Mouse (Mus musculus) forebrain, postnatal 0 days (tissue): ENCODE measurements around the gene Med7. TPM values are rescaled to one million over a fixed set of nuclear protein-coding genes. Genes with fewer than 3 reads are reported as not detected.

Experiments used
- ATAC-seq: fragments of 200-750 bp; cut with Nextera tagmentation; 2 replicates; pipeline ENCODE4 v1.8.0; 2017; ENCODE audit warnings: mild to moderate bottlenecking, moderate library complexity
- DNase-seq: peaks from one replicate; pipeline ENCODE4 v3.0.0-alpha.2; 2015
- H3K27ac ChIP-seq: fragments of 300-500 bp; sonication (generic); 2 replicates; pipeline ENCODE4 v1.5.1; 2014; ENCODE audit warnings: low read depth, mild to moderate bottlenecking, antibody characterized with exemption, low read length, moderate library complexity, mixed read lengths
- H3K27me3 ChIP-seq: fragments of 300-500 bp; sonication (generic); 2 replicates; pipeline ENCODE4 v1.6.1; 2014; ENCODE audit warnings: mild to moderate bottlenecking, low read length, mixed read lengths; ENCODE audit not compliant: insufficient read depth
- H3K36me3 ChIP-seq: fragments of 300-500 bp; sonication (generic); 2 replicates; pipeline ENCODE4 v1.6.1; 2014; ENCODE audit warnings: mild to moderate bottlenecking, moderate library complexity; ENCODE audit not compliant: insufficient read depth
- H3K4me1 ChIP-seq: fragments of 300-500 bp; sonication (generic); 2 replicates; pipeline ENCODE4 v1.6.1; 2014; ENCODE audit warnings: antibody characterized with exemption; ENCODE audit not compliant: insufficient read depth
- H3K4me2 ChIP-seq: fragments of 300-500 bp; sonication (generic); 2 replicates; pipeline ENCODE4 v1.6.1; 2014; ENCODE audit warnings: low read depth, mild to moderate bottlenecking, moderate library complexity
- H3K4me3 ChIP-seq: fragments of 300-500 bp; sonication (generic); 2 replicates; pipeline ENCODE4 v1.5.1; 2014; ENCODE audit warnings: low read depth, low read length, mixed read lengths
- H3K9ac ChIP-seq: fragments of 300-500 bp; sonication (generic); 2 replicates; pipeline ENCODE4 v1.6.1; 2014; ENCODE audit warnings: mild to moderate bottlenecking
- H3K9me3 ChIP-seq: fragments of 300-500 bp; sonication (generic); 2 replicates; pipeline ENCODE4 v1.6.1; 2016; ENCODE audit warnings: low read length
- CTCF ChIP-seq: sonication (generic); IDR thresholded peaks from 2 replicates; pipeline ENCODE4 v1.5.1; 2016; ENCODE audit warnings: antibody characterized with exemption, control low read depth, low read depth
- WGBS: fragments of 180-500 bp; shearing (Covaris S2); extraction: QIAGEN DNeasy Blood & Tissue Kit; methylation state at CpG from one replicate; pipeline ENCODE4 v1.1.7; 2014; 5-methylcytosine and 5-hydroxymethylcytosine counted together
- polyA plus RNA-seq: library from polyadenylated mRNA; unstranded; fragments of >200 nt; fragmentation: Nextera tagmentation; extraction: Ambion mirVana; gene quantifications from 2 replicates; pipeline ENCODE4 v1.2.1, GENCODE M21; 2015
- total RNA-seq: library from RNA; depleted of rRNA; stranded (reverse); fragments of >200 nt; gene quantifications from 2 replicates; pipeline ENCODE4 v1.2.3, GENCODE M21; 2014

Gene Med7
- total and polyA plus RNA-seq, 2 experiments from 2014 or later: 43.9 to 60.3 TPM

GRCm38 (mm10) chr11:46395088-46395487 is 41.6 kb upstream of the Med7 start:
- TF ChIP-seq CTCF: no peak
- H3K4me2 ChIP-seq: no peak overlapping the region
- ATAC-seq (no peak), DNase-seq (no peak)
- no peak overlapping the region for H3K27ac ChIP-seq
- no peak overlapping the region for H3K9ac ChIP-seq
- H3K4me3 ChIP-seq: no peak overlapping the region
- no peaks in the 10 kb centered on the region for H3K36me3 ChIP-seq
- H3K4me1 ChIP-seq: no peaks in the 10 kb centered on the region
- 83% methylated on average over 2 of the region's 2 CpGs for WGBS
- H3K9me3 ChIP-seq: no peaks in the 10 kb centered on the region
- H3K27me3 ChIP-seq: no peaks in the 10 kb centered on the region

DNA sequence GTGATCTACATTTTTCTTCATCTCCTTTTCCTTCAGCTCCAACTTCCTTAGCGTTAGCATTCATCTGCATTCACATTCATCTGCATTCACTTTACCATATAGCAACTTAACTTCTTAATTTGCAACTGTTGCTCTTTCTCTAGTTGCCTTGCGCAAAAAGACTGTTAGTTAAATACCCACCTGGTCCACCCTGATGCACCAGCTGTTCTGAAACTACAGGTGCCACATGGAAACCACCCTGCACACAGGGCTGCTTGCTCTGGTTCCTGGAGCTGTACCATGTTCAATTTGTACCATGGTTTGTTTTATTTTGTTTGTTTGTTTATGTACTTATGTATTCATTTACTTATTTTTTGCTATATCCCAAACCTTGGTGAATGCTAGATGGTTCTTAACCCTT is 41.0 kb upstream of the Med7 start:
- H3K9ac ChIP-seq: no peak overlapping the region
- no peaks in the 10 kb centered on the region for H3K27me3 ChIP-seq
- no peak overlapping the region for H3K4me2 ChIP-seq
- no peak for ATAC-seq
- WGBS: 91% methylated on average over 2 of the region's 2 CpGs
- no peak overlapping the region for H3K27ac ChIP-seq
- DNase-seq: no peak
- H3K4me3 ChIP-seq: no peak overlapping the region
- no peak for TF ChIP-seq CTCF
- no peaks in the 10 kb centered on the region for H3K36me3 ChIP-seq
- H3K4me1 ChIP-seq: no peaks in the 10 kb centered on the region
- no peaks in the 10 kb centered on the region for H3K9me3 ChIP-seq

DNA sequence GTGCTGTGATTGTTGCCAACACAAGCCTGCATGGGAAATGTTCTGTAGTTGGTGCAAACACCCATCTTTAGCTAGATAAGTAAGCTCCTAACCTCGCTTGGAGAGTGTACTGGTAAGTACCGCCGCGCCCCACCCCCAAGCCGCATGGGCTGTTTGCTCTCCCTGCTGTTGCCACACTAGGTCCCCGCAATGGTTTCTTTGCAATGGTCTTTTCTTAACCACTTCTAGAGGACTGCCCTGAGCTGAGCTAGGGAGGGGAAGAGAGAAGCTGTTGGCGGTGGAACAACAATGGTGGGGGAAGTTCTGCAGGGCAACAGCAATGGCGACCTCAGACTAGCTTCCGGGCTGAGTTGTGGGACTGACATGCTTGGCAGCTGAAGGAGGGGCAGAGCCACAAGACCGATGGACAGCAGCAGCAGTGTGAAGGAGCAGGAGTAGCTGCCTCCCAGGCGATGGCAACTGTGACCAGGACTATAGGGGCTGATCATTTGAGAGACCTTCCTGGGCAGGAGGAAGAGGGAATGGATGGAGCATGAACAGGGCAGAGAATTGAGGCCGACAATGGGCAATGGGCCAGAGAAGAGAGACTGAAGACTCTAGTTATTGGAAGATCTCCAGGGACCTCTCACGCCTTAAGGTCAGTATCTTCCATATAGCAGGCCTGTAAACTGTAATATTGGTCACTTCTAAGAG is 40.4 kb upstream of the Med7 start, which contains the start of gene Fam71b:
Gene Fam71b, plus strand, starts transcription at position 393 of the 693 bp plus-strand sequence.
- no peak for DNase-seq
- Histone ChIP-seq H3K27me3 (no peaks in the 10 kb centered on the region), H3K4me1 (no peaks in the 10 kb centered on the region), H3K9ac (no peak within 1 kb of the TSS), H3K4me3 (no peak within 1 kb of the TSS), H3K27ac (no peak within 1 kb of the TSS), H3K9me3 (no peaks in the 10 kb centered on the region), H3K4me2 (no peak within 1 kb of the TSS), H3K36me3 (no peaks in the 10 kb centered on the region)
- TF ChIP-seq CTCF: no peak
- WGBS: 81% methylated on average over 13 of the region's 13 CpGs
- ATAC-seq: no peak

GRCm38 (mm10) chr11:46396860-46397179 is 39.9 kb upstream of the Med7 start:
- H3K27ac ChIP-seq: no peak overlapping the region
- no peak overlapping the region for H3K9ac ChIP-seq
- no peak for TF ChIP-seq CTCF
- no peaks in the 10 kb centered on the region for H3K9me3 ChIP-seq
- no peak for ATAC-seq
- no peak overlapping the region for H3K4me3 ChIP-seq
- 94% methylated on average over 4 of the region's 4 CpGs for WGBS
- DNase-seq: no peak
- no peaks in the 10 kb centered on the region for H3K4me1 ChIP-seq
- no peaks in the 10 kb centered on the region for H3K27me3 ChIP-seq
- H3K4me2 ChIP-seq: no peak overlapping the region
- H3K36me3 ChIP-seq: no peaks in the 10 kb centered on the region

DNA sequence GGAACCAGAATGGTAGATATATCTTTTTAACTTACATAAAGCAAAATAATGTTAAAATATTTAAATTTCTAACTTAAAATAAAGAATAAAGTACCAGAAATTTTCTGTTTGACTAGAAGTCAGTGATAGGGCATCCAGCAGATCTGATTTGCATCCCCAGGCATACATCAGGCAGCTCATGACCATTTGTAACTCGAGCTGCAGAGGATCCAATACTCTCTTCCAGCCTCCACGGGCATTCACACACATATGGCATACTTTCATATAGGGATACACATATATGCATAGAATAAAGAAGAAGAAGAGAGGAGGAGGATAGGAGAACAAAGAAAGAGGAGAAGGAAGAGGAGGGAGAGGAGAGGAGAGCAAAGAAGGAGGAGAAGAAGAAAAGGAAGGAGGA is 38.8 kb upstream of the Med7 start:
- DNase-seq (no peak), ATAC-seq (no peak)
- H3K27ac ChIP-seq: no peak overlapping the region
- no peak overlapping the region for H3K4me2 ChIP-seq
- TF ChIP-seq CTCF: no peak
- WGBS: 60% methylated on average over 2 of the region's 2 CpGs
- no peaks in the 10 kb centered on the region for H3K36me3 ChIP-seq
- H3K9ac ChIP-seq: no peak overlapping the region
- H3K4me1 ChIP-seq: no peaks in the 10 kb centered on the region
- H3K4me3 ChIP-seq: no peak overlapping the region
- H3K9me3 ChIP-seq: no peaks in the 10 kb centered on the region
- no peaks in the 10 kb centered on the region for H3K27me3 ChIP-seq

GRCm38 (mm10) chr11:46398473-46398872 is 38.3 kb upstream of the Med7 start:
- Histone ChIP-seq H3K9ac (no peak overlapping the region), H3K27ac (no peak overlapping the region), H3K4me1 (no peaks in the 10 kb centered on the region), H3K36me3 (no peaks in the 10 kb centered on the region), H3K27me3 (no peaks in the 10 kb centered on the region), H3K9me3 (no peaks in the 10 kb centered on the region), H3K4me2 (no peak overlapping the region), H3K4me3 (no peak overlapping the region)
- WGBS: 89% methylated on average over 4 of the region's 4 CpGs
- ATAC-seq: no peak
- TF ChIP-seq CTCF: no peak
- no peak for DNase-seq

- H3K27me3 ChIP-seq: no peaks in the 10 kb centered on the region
- WGBS: 66% methylated on average over 5 of the region's 5 CpGs
- DNase-seq: no peak
- H3K9ac ChIP-seq: no peak overlapping the region
- H3K4me2 ChIP-seq: no peak overlapping the region
- H3K4me3 ChIP-seq: no peak overlapping the region
- no peaks in the 10 kb centered on the region for H3K36me3 ChIP-seq
- no peak for TF ChIP-seq CTCF
- H3K27ac ChIP-seq: no peak overlapping the region
- H3K4me1 ChIP-seq: no peaks in the 10 kb centered on the region
- H3K9me3 ChIP-seq: no peaks in the 10 kb centered on the region
- no peak for ATAC-seq
These were observed 37.8 kb upstream of the Med7 start for GRCm38 (mm10) chr11:46398933-46399383.

DNA sequence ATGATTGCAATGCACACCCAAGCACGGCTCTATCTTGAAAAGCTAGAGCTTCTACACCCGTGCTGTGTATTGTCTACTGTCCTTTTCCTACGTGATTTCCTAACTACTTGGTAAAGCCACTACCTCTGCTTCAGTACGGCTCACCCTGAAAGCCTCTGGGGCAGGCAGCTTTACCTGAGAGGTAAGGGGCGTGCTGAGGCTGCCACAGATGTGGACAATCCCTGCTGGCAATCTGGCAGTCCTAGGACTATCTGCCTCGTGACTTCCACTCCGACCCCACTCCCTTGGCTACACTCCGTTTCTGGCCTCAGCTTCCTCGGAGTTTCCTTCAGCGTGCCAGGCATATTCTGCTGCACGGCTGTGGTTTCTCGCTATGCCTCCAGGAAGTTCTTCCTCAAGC is 35.2 kb upstream of the Med7 start:
- ATAC-seq (no peak), DNase-seq (no peak)
- Histone ChIP-seq H3K4me3 (no peak overlapping the region), H3K4me2 (no peak overlapping the region), H3K27me3 (no peaks in the 10 kb centered on the region), H3K9me3 (no peaks in the 10 kb centered on the region), H3K27ac (no peak overlapping the region), H3K4me1 (no peaks in the 10 kb centered on the region), H3K36me3 (no peaks in the 10 kb centered on the region), H3K9ac (no peak overlapping the region)
- TF ChIP-seq CTCF: no peak
- 85% methylated on average over 12 of the region's 12 CpGs for WGBS
